Mouse (Mus musculus) kidney, adult 2 months (tissue): ENCODE data around the gene Dazap2.

Source experiments
- CTCF ChIP-seq: fragments of 200-500 bp; conservative IDR thresholded peaks from 2 replicates; pipeline ENCODE4 v1.5.1; 2011; ENCODE audit warnings: low read depth, mild to moderate bottlenecking, control low read depth, low read length, moderate library complexity, mixed read lengths; ENCODE audit not compliant: insufficient read depth, insufficient read length
- POLR2A ChIP-seq: fragments of 200-500 bp; IDR thresholded peaks from one replicate; pipeline ENCODE4 v1.6.1; 2011; ENCODE audit warnings: low read depth, low read length, control low read depth

DNA sequence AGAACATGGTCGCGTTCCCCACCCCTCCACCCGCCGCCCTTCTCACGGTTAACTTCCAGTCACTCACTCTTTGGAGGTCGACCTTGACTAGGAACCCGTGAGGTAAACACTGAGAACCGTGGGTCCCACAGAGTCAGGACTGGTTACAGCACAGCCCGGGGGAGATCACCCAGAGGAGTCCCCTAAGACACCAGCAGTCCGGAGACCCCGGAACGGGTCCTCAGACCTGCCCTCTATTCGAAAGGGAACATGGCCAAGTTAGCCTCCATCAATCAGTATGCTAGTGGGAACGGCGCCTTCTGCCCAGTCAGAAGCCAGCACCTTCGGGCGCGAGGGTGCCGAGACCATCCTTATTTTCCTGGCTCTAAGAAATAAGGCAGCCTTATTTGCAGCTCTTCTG, 1.1 kb downstream of the Dazap2 start:
- TF ChIP-seq CTCF, result no peak
- no peak for TF ChIP-seq POLR2A
